Mouse (Mus musculus): ENCODE measurements around the gene Gm10097. TPM values are rescaled to one million over a fixed set of nuclear protein-coding genes. Genes with fewer than 3 reads are reported as not detected.

The Gm10097 gene
- polyA plus RNA-seq, 1 experiment: not detected

- DNase-seq: no peak
- H3K4me1 ChIP-seq (ENCODE audit: control insufficient read depth, insufficient read depth, low read length): no peaks in the 10 kb centered on the region; the same call in 1 of the 2 replicates
- no peak overlapping the region for H3K27ac ChIP-seq (ENCODE audit: insufficient read depth, low read length)
- H3K4me3 ChIP-seq (replicated peaks; ENCODE audit: insufficient read depth, low read depth, low read length): no peak overlapping the region
- no peaks in the 10 kb centered on the region for H3K27me3 ChIP-seq (ENCODE audit: control insufficient read depth, insufficient read depth, low read length)
- TF ChIP-seq CTCF (IDR thresholded peaks at IDR 0.05; ENCODE audit: borderline replicate concordance, insufficient read depth, low read depth, low read length) (no peak), POLR2A (IDR thresholded peaks at IDR 0.05; ENCODE audit: borderline replicate concordance, insufficient read depth, low read length) (no peak)
- WGBS: 35% methylated on average over 8 of the region's 8 CpGs
These were observed 27.7 kb upstream of the Gm10097 start for GRCm38 (mm10) chr10:5041254-5041653.

DNA sequence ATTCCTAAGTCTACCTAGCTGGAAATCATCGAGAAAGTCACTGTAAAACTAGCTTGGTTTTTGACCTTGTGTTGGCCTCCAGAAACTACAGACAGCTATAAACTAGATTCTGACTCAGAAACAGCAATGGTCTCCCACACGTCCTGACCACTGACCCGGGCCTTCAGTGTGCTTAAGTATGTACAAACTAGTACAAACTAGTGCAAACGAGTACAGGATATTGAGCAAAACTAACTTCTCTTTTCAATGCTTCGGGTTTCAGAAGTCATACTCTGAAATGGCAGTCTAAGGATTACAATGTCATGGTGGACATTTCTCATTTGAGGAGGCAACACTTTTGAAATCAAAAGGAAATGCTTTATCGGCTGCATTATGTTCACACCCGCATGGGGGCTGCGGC is 24.5 kb upstream of the Gm10097 start:
- no peaks in the 10 kb centered on the region for H3K4me1 ChIP-seq (ENCODE audit: control insufficient read depth, insufficient read depth, low read length)
- TF ChIP-seq POLR2A (IDR thresholded peaks at IDR 0.05; ENCODE audit: borderline replicate concordance, insufficient read depth, low read length): no peak
- no peak for TF ChIP-seq CTCF (IDR thresholded peaks at IDR 0.05; ENCODE audit: borderline replicate concordance, insufficient read depth, low read depth, low read length)
- H3K27ac ChIP-seq (ENCODE audit: insufficient read depth, low read length): no peak overlapping the region
- WGBS: 88% methylated on average over 8 of the region's 8 CpGs
- no peak overlapping the region for H3K4me3 ChIP-seq (replicated peaks; ENCODE audit: insufficient read depth, low read depth, low read length)
- DNase-seq: no peak
- H3K27me3 ChIP-seq (ENCODE audit: control insufficient read depth, insufficient read depth, low read length): no peaks in the 10 kb centered on the region

GRCm38 (mm10) chr10:5045213-5045612 is 23.8 kb upstream of the Gm10097 start:
- H3K4me1 ChIP-seq (ENCODE audit: control insufficient read depth, insufficient read depth, low read length): no peaks in the 10 kb centered on the region
- TF ChIP-seq POLR2A (IDR thresholded peaks at IDR 0.05; ENCODE audit: borderline replicate concordance, insufficient read depth, low read length): no peak
- TF ChIP-seq CTCF (IDR thresholded peaks at IDR 0.05; ENCODE audit: borderline replicate concordance, insufficient read depth, low read depth, low read length): no peak
- H3K27ac ChIP-seq (ENCODE audit: insufficient read depth, low read length): no peak overlapping the region
- 31% methylated on average over 7 of the region's 7 CpGs for WGBS
- no peak for DNase-seq
- no peaks in the 10 kb centered on the region for H3K27me3 ChIP-seq (ENCODE audit: control insufficient read depth, insufficient read depth, low read length)
- no peak overlapping the region for H3K4me3 ChIP-seq (replicated peaks; ENCODE audit: insufficient read depth, low read depth, low read length)

DNA sequence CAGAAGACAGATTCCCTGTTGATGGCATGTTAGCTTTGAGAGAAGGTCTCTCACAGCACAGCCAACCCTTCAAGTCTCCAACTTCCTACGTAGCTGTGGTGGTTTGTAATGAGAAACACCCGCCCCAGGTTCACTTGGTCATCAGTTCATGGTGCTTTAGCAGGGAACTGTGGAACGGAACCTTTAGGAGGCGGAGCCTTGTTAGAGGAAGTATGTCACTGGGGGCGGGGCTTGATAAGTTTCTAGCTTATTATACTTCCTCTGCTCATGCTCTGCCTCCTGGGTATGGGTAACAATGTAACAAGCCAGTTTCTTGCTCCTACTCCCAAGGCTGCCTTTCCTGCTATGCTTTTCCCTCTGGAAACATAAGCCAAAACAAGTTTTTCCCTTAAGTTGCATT is 23.3 kb upstream of the Gm10097 start:
- Histone ChIP-seq H3K4me1 (ENCODE audit: control insufficient read depth, insufficient read depth, low read length) (no peaks in the 10 kb centered on the region), H3K27me3 (ENCODE audit: control insufficient read depth, insufficient read depth, low read length) (no peaks in the 10 kb centered on the region), H3K4me3 (replicated peaks; ENCODE audit: insufficient read depth, low read depth, low read length) (no peak overlapping the region), H3K27ac (ENCODE audit: insufficient read depth, low read length) (no peak overlapping the region)
- WGBS: 86% methylated on average over 5 of the region's 5 CpGs
- no peak for TF ChIP-seq CTCF (IDR thresholded peaks at IDR 0.05; ENCODE audit: borderline replicate concordance, insufficient read depth, low read depth, low read length)
- TF ChIP-seq POLR2A (IDR thresholded peaks at IDR 0.05; ENCODE audit: borderline replicate concordance, insufficient read depth, low read length): no peak
- no peak for DNase-seq

DNA sequence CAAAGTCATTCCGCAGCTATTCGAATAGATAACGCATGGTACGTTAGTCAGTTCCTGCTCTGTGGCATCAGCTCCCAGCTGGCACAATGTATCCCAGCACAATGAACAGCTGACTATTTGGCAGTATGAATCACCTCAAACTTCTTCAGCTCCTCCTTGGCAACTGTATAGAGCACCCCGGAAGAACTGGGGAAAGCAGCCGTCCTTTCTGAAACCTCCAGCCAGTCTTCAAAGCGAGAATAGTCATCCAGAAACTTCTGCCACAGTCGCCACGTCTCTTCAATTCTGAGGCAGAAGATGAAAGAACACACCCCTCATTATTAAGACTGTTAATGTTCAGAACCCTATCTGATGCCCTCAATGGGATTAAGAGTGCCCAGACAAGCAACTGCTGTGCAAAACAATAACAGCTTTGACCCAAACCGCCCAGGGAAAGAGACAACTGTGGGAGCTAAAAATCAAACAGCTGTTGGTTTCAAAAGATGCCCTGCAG is 12.7 kb upstream of the Gm10097 start:
- TF ChIP-seq CTCF (IDR thresholded peaks at IDR 0.05; ENCODE audit: borderline replicate concordance, insufficient read depth, low read depth, low read length): no peak
- TF ChIP-seq POLR2A (IDR thresholded peaks at IDR 0.05; ENCODE audit: borderline replicate concordance, insufficient read depth, low read length): no peak
- 23% methylated on average over 10 of the region's 10 CpGs for WGBS

GRCm38 (mm10) chr10:5056940-5057339 is 12.1 kb upstream of the Gm10097 start:
- H3K4me1 ChIP-seq (ENCODE audit: control insufficient read depth, insufficient read depth, low read length): no peaks in the 10 kb centered on the region; the same call in 1 of the 2 replicates
- DNase-seq: no peak
- H3K4me3 ChIP-seq (replicated peaks; ENCODE audit: insufficient read depth, low read depth, low read length): no peak overlapping the region
- WGBS: 47% methylated on average over 3 of the region's 3 CpGs
- TF ChIP-seq POLR2A (IDR thresholded peaks at IDR 0.05; ENCODE audit: borderline replicate concordance, insufficient read depth, low read length): no peak
- TF ChIP-seq CTCF (IDR thresholded peaks at IDR 0.05; ENCODE audit: borderline replicate concordance, insufficient read depth, low read depth, low read length): no peak
- no peak overlapping the region for H3K27ac ChIP-seq (ENCODE audit: insufficient read depth, low read length)
- H3K27me3 ChIP-seq (ENCODE audit: control insufficient read depth, insufficient read depth, low read length): no peaks in the 10 kb centered on the region

More for the DNA sequence above, 12.7 kb upstream of the Gm10097 start:
- no peak overlapping the region for H3K4me3 ChIP-seq (replicated peaks; ENCODE audit: insufficient read depth, low read depth, low read length)
- H3K27me3 ChIP-seq (ENCODE audit: control insufficient read depth, insufficient read depth, low read length): no peaks in the 10 kb centered on the region
- H3K27ac ChIP-seq (ENCODE audit: insufficient read depth, low read length): no peak overlapping the region
- H3K4me1 ChIP-seq (ENCODE audit: control insufficient read depth, insufficient read depth, low read length): no peaks in the 10 kb centered on the region; the same call in 1 of the 2 replicates
- no peak for DNase-seq

- 89% methylated on average over 15 of the region's 15 CpGs for WGBS
- no peak overlapping the region for H3K27ac ChIP-seq (ENCODE audit: insufficient read depth, low read length)
- H3K4me1 ChIP-seq (ENCODE audit: control insufficient read depth, insufficient read depth, low read length): no peaks in the 10 kb centered on the region; the same call in 1 of the 2 replicates
- H3K4me3 ChIP-seq (replicated peaks; ENCODE audit: insufficient read depth, low read depth, low read length): no peak overlapping the region
- no peak for TF ChIP-seq POLR2A (IDR thresholded peaks at IDR 0.05; ENCODE audit: borderline replicate concordance, insufficient read depth, low read length)
- TF ChIP-seq CTCF (IDR thresholded peaks at IDR 0.05; ENCODE audit: borderline replicate concordance, insufficient read depth, low read depth, low read length): no peak
- H3K27me3 ChIP-seq (ENCODE audit: control insufficient read depth, insufficient read depth, low read length): no peaks in the 10 kb centered on the region
- DNase-seq: no peak
These were observed 11.3 kb upstream of the Gm10097 start for GRCm38 (mm10) chr10:5057661-5058060.

GRCm38 (mm10) chr10:5058876-5059275 is 10.1 kb upstream of the Gm10097 start:
- DNase-seq: no peak
- 61% methylated on average over 2 of the region's 2 CpGs for WGBS
- TF ChIP-seq CTCF (IDR thresholded peaks at IDR 0.05; ENCODE audit: borderline replicate concordance, insufficient read depth, low read depth, low read length): no peak
- TF ChIP-seq POLR2A (IDR thresholded peaks at IDR 0.05; ENCODE audit: borderline replicate concordance, insufficient read depth, low read length): no peak
- no peak overlapping the region for H3K27ac ChIP-seq (ENCODE audit: insufficient read depth, low read length)
- no peak overlapping the region for H3K4me3 ChIP-seq (replicated peaks; ENCODE audit: insufficient read depth, low read depth, low read length)
- no peaks in the 10 kb centered on the region; the same call in 1 of the 2 replicates for H3K4me1 ChIP-seq (ENCODE audit: control insufficient read depth, insufficient read depth, low read length)
- no peaks in the 10 kb centered on the region for H3K27me3 ChIP-seq (ENCODE audit: control insufficient read depth, insufficient read depth, low read length)

Data from cerebellum, adult 2 months (tissue).